Mouse (Mus musculus) bone marrow, adult 2 months (tissue): ENCODE data around the gene Rpl18a. TPM values are rescaled to one million over a fixed set of nuclear protein-coding genes. Genes with fewer than 3 reads are reported as not detected.

ENCODE experiments used
- H3K27ac ChIP-seq: fragments of 200-500 bp; 2 replicates; pipeline ENCODE4 v1.5.1; 2012; ENCODE audit warnings: low read depth, mild to moderate bottlenecking, control low read depth, inconsistent platforms, low read length; ENCODE audit not compliant: control insufficient read depth, poor library complexity, insufficient read depth
- H3K4me1 ChIP-seq: fragments of 200-500 bp; 2 replicates; pipeline ENCODE4 v1.6.1; 2011; ENCODE audit warnings: low read length; ENCODE audit not compliant: control insufficient read depth, insufficient read depth
- H3K4me3 ChIP-seq: fragments of 200-500 bp; replicated peaks from 2 replicates; pipeline ENCODE3; 2011; ENCODE audit warnings: mild to moderate bottlenecking, low read depth, low read length, control low read depth; ENCODE audit not compliant: control insufficient read depth
- CTCF ChIP-seq: fragments of 200-500 bp; IDR thresholded peaks from 2 replicates; pipeline ENCODE4 v1.5.1; 2011; ENCODE audit warnings: low read length, control low read depth; ENCODE audit not compliant: control insufficient read depth, insufficient read depth
- POLR2A ChIP-seq: fragments of 200-500 bp; IDR thresholded peaks from 2 replicates; pipeline ENCODE4 v1.6.1; 2011; ENCODE audit warnings: low read depth, mild to moderate bottlenecking, control low read depth, low read length, borderline replicate concordance; ENCODE audit not compliant: control insufficient read depth
- WGBS: fragments of 180-500 bp; shearing (Covaris S2); methylation state at CpG from one replicate; pipeline ENCODE4 v1.1.7; 2018; 5-methylcytosine and 5-hydroxymethylcytosine counted together
- polyA plus RNA-seq: library from polyadenylated mRNA; stranded (reverse); fragments of >200 nt; gene quantifications from 2 replicates; pipeline ENCODE4 v1.2.4, GENCODE M21; 2011; ENCODE audit warnings: low replicate concordance; ENCODE audit not compliant: missing spikeins, insufficient read depth, insufficient read length

The Rpl18a gene
- polyA plus RNA-seq, 1 experiment: 1,544 TPM

- 2% methylated on average over 46 of the region's 46 CpGs for WGBS
- TF ChIP-seq CTCF (no peak), POLR2A (no peak)
- H3K4me1 ChIP-seq: peaks cover 5% of the 10 kb centered on the region
- no peak overlapping the region for H3K4me3 ChIP-seq
- no peak overlapping the region for H3K27ac ChIP-seq
These were observed 33.1 kb downstream of the Rpl18a start for GRCm38 (mm10) chr8:70863956-70864711.

- 2% methylated on average over 55 of the region's 55 CpGs for WGBS
- TF ChIP-seq POLR2A (no peak), CTCF (no peak)
- Histone ChIP-seq H3K4me3 (no peak within 1 kb of the TSS), H3K27ac (no peak within 1 kb of the TSS), H3K4me1 (peaks cover 4% of the 10 kb centered on the region)
These were observed 34.2 kb downstream of the Rpl18a start, which contains the start of gene Kcnn1 for GRCm38 (mm10) chr8:70862824-70863641. Kcnn1 (minus strand) TSS chr8:70863258.

GRCm38 (mm10) chr8:70857516-70857915 is 39.7 kb downstream of the Rpl18a start:
- TF ChIP-seq CTCF (no peak), POLR2A (no peak)
- WGBS: 49% methylated on average over 4 of the region's 4 CpGs
- Histone ChIP-seq H3K4me3 (no peak overlapping the region), H3K4me1 (peaks cover 3% of the 10 kb centered on the region; the same call in 1 of the 2 replicates), H3K27ac (no peak overlapping the region)

- WGBS: 17% methylated on average over 33 of the region's 33 CpGs
- no peak overlapping the region; the same call in 1 of the 2 replicates for H3K27ac ChIP-seq
- no peak overlapping the region for H3K4me3 ChIP-seq
- no peak for TF ChIP-seq CTCF
- TF ChIP-seq POLR2A: no peak
- peaks cover 3% of the 10 kb centered on the region; the same call in 1 of the 2 replicates for H3K4me1 ChIP-seq
These were observed 40.5 kb downstream of the Rpl18a start for GRCm38 (mm10) chr8:70856541-70857197.

GRCm38 (mm10) chr8:70856028-70856427 is 41.2 kb downstream of the Rpl18a start:
- no peak for TF ChIP-seq CTCF
- TF ChIP-seq POLR2A: no peak
- WGBS: 75% methylated on average over 5 of the region's 5 CpGs
- Histone ChIP-seq H3K4me1 (peaks cover 3% of the 10 kb centered on the region; the same call in 1 of the 2 replicates), H3K4me3 (no peak overlapping the region), H3K27ac (no peak overlapping the region)

GRCm38 (mm10) chr8:70853863-70854262 is 43.3 kb downstream of the Rpl18a start:
- 0% methylated on average over 2 of the region's 2 CpGs for WGBS
- Histone ChIP-seq H3K4me3 (no peak overlapping the region), H3K27ac (no peak overlapping the region), H3K4me1 (peaks cover 3% of the 10 kb centered on the region; the same call in 1 of the 2 replicates)
- no peak for TF ChIP-seq POLR2A
- TF ChIP-seq CTCF: no peak

GRCm38 (mm10) chr8:70852595-70853231 is 44.5 kb downstream of the Rpl18a start:
- TF ChIP-seq CTCF (no peak), POLR2A (no peak)
- Histone ChIP-seq H3K4me3 (no peak overlapping the region), H3K4me1 (peaks cover 3% of the 10 kb centered on the region; the same call in 1 of the 2 replicates), H3K27ac (no peak overlapping the region)
- WGBS: 92% methylated on average over 41 of the region's 41 CpGs
